Mouse (Mus musculus): ENCODE measurements around the gene Tcf7. TPM values are rescaled to one million over a fixed set of nuclear protein-coding genes. Genes with fewer than 3 reads are reported as not detected.

The Tcf7 gene
- polyA plus RNA-seq, 1 experiment from 2014 or later, result 1.0 TPM

GRCm38 (mm10) chr11:52292346-52292745 lies 9.5 kb upstream of the Tcf7 start:
- 57% methylated on average over 7 of the region's 7 CpGs for WGBS (ENCODE audit: insufficient replicate concordance)
- no peak overlapping the region for H3K4me3 ChIP-seq (ENCODE audit: low read depth, low read length)
- H3K27me3 ChIP-seq (ENCODE audit: control insufficient read depth, insufficient read depth, low read depth, low read length), result no peaks in the 10 kb centered on the region
- ATAC-seq (ENCODE audit: low read depth), result no peak
- H3K27ac ChIP-seq (ENCODE audit: low read length), result no peak overlapping the region
- no peak overlapping the region for H3K9ac ChIP-seq (ENCODE audit: low read depth, low read length)
- no peaks in the 10 kb centered on the region for H3K36me3 ChIP-seq (ENCODE audit: control insufficient read depth, insufficient read depth)
- H3K9me3 ChIP-seq (replicated peaks; ENCODE audit: control insufficient read depth, low read length), result no peaks in the 10 kb centered on the region
- H3K4me1 ChIP-seq (ENCODE audit: control insufficient read depth, low read depth, low read length), result no peaks in the 10 kb centered on the region
- H3K4me2 ChIP-seq (ENCODE audit: low read depth, low read length), result no peak overlapping the region

DNA sequence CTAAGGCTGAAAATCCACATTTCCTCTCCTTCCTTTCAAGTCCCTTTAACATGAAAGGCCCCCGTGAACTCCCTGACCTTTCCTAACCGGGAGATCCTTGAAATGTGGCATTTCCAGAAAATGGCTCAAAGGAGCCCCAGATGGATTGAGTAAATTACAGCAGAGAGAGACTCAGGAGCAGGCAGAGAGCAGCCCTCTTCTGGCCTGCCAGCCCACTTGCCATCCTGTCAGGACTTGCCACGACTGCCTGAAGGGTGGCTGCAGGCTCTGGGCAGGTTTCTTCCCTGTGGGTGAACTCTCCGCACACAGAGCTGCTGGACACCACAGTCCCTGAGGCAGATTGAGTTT lies 4.1 kb upstream of the Tcf7 start:
- H3K36me3 ChIP-seq (ENCODE audit: control insufficient read depth, insufficient read depth), result no peaks in the 10 kb centered on the region
- WGBS (ENCODE audit: insufficient replicate concordance), result 47% methylated on average over 4 of the region's 4 CpGs
- H3K4me1 ChIP-seq (ENCODE audit: control insufficient read depth, low read depth, low read length), result peaks cover 6% of the 10 kb centered on the region
- ATAC-seq (ENCODE audit: low read depth), result no peak
- no peak overlapping the region for H3K9ac ChIP-seq (ENCODE audit: low read depth, low read length)
- no peaks in the 10 kb centered on the region for H3K9me3 ChIP-seq (replicated peaks; ENCODE audit: control insufficient read depth, low read length)
- peaks cover 35% of the 10 kb centered on the region for H3K27me3 ChIP-seq (ENCODE audit: control insufficient read depth, insufficient read depth, low read depth, low read length)
- H3K4me3 ChIP-seq (ENCODE audit: low read depth, low read length), result no peak overlapping the region
- H3K27ac ChIP-seq (ENCODE audit: low read length), result no peak overlapping the region
- no peak overlapping the region for H3K4me2 ChIP-seq (ENCODE audit: low read depth, low read length)

DNA sequence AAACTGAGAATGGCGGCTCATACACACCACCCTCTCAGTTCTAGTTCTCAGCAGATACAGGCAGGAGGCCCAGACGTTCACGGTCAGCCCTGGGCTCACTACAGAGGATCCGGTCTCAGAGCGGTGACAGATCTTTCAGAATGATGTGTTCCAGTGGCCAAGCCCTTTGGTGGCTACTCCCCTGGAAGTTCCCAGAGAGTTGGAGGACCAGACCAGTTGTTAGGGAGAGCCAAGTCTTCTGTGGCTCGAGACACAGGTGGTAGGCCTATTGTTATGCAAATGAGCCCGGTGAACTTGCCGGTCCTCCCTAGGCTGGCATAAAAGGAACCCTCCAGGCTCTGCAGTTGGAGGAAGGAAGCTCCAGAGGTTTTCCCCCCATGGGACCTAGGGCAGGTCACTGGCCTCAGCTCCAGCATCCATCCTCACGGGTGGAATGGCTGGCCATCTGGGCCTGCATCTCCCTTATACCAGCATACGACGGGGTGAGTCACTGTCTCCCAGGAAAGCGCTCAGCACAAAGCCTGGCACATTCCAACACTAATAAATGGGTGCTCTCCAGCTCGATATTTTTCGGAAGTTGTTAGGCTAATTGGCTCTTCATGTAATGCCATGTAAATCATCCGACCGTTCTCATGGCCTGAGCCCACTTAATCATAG lies 3.6 kb upstream of the Tcf7 start:
- WGBS (ENCODE audit: insufficient replicate concordance), result 52% methylated on average over 16 of the region's 16 CpGs
- Histone ChIP-seq H3K4me3 (ENCODE audit: low read depth, low read length) (no peak overlapping the region), H3K4me1 (ENCODE audit: control insufficient read depth, low read depth, low read length) (peaks cover 6% of the 10 kb centered on the region), H3K36me3 (ENCODE audit: control insufficient read depth, insufficient read depth) (no peaks in the 10 kb centered on the region), H3K27me3 (ENCODE audit: control insufficient read depth, insufficient read depth, low read depth, low read length) (peaks cover 40% of the 10 kb centered on the region), H3K9me3 (replicated peaks; ENCODE audit: control insufficient read depth, low read length) (no peaks in the 10 kb centered on the region), H3K9ac (ENCODE audit: low read depth, low read length) (no peak overlapping the region), H3K4me2 (ENCODE audit: low read depth, low read length) (no peak overlapping the region), H3K27ac (ENCODE audit: low read length) (no peak overlapping the region)
- no peak for ATAC-seq (ENCODE audit: low read depth)

- peaks cover 6% of the 10 kb centered on the region for H3K4me1 ChIP-seq (ENCODE audit: control insufficient read depth, low read depth, low read length)
- H3K4me2 ChIP-seq (ENCODE audit: low read depth, low read length), result peak overlapping the region; percentile 85
- peaks cover 48% of the 10 kb centered on the region for H3K27me3 ChIP-seq (ENCODE audit: control insufficient read depth, insufficient read depth, low read depth, low read length)
- 12% methylated on average over 44 of the region's 44 CpGs for WGBS (ENCODE audit: insufficient replicate concordance)
- no peaks in the 10 kb centered on the region for H3K36me3 ChIP-seq (ENCODE audit: control insufficient read depth, insufficient read depth)
- peak; percentile 4; the same call in 1 of the 2 replicates for ATAC-seq (ENCODE audit: low read depth)
- no peak overlapping the region for H3K27ac ChIP-seq (ENCODE audit: low read length)
- no peaks in the 10 kb centered on the region for H3K9me3 ChIP-seq (replicated peaks; ENCODE audit: control insufficient read depth, low read length)
- peak overlapping the region; percentile 57 for H3K4me3 ChIP-seq (ENCODE audit: low read depth, low read length)
- no peak overlapping the region for H3K9ac ChIP-seq (ENCODE audit: low read depth, low read length)
These were observed 1.1 kb upstream of the Tcf7 start for GRCm38 (mm10) chr11:52283596-52284571.

DNA sequence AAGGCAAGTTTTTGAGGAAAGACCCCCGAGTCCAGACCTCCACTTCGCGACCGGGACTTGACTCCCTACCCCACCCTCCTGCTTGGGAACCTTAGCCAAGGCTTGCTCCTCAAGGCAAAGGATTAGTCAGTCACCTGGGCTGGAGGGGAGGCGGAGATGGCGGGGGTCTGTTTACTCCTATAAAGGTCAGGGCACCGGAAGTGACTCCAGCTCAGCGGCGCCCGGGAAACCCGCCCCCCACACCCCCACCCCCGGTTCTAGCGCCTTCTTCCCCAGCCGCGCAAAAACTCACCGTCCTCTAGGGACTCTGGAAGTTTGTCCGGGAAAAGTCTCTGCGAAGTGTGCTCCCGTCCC lies 417 bp downstream of the Tcf7 start:
- Histone ChIP-seq H3K4me2 (ENCODE audit: low read depth, low read length) (peak overlapping the region; percentile 85), H3K27me3 (ENCODE audit: control insufficient read depth, insufficient read depth, low read depth, low read length) (peaks cover 48% of the 10 kb centered on the region), H3K9me3 (replicated peaks; ENCODE audit: control insufficient read depth, low read length) (no peaks in the 10 kb centered on the region), H3K36me3 (ENCODE audit: control insufficient read depth, insufficient read depth) (no peaks in the 10 kb centered on the region), H3K9ac (ENCODE audit: low read depth, low read length) (peak overlapping the region; percentile 47; the same call in 1 of the 2 replicates), H3K27ac (ENCODE audit: low read length) (no peak overlapping the region), H3K4me3 (ENCODE audit: low read depth, low read length) (peak overlapping the region; percentile 57), H3K4me1 (ENCODE audit: control insufficient read depth, low read depth, low read length) (peaks cover 6% of the 10 kb centered on the region)
- no peak for ATAC-seq (ENCODE audit: low read depth)
- WGBS (ENCODE audit: insufficient replicate concordance), result 4% methylated on average over 19 of the region's 19 CpGs

DNA sequence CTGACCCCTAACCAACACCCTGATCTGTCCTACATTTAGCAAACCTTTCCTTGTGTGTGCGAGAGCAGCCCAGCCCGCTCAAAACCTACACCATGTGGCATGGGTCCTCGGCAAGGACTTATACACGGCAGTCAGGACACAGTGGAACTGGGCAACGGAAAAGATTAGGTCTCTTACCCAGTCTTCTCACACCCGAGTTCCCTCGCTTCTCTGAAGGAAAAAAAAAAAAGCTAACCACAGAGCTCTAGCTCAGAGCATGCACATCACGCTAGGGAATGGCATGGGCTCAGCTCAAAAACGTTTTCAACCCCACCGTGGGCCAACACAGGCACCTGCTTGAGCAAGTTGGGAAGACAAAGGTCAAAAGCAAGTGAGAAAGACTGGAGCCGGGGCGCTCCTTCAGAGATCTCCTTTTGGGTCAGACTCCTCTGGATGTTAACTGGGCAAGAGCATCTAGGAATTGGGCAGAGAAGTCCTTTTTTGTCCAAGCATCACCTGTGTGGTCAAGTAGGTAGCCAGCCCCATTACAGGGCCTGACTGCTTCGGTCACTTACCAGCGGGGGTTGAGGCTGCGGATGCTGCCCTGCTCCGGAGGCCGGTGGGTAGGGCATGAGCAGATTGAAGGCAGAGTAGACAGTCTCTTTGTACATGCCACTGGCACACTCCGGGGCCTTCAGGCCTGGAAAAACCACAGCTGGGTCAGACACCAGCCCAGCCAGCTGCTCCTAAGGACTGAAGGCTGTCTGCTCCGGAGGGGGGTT lies 1.1 kb downstream of the Tcf7 start:
- Histone ChIP-seq H3K27me3 (ENCODE audit: control insufficient read depth, insufficient read depth, low read depth, low read length) (peaks cover 48% of the 10 kb centered on the region), H3K4me3 (ENCODE audit: low read depth, low read length) (no peak overlapping the region), H3K27ac (ENCODE audit: low read length) (no peak overlapping the region), H3K36me3 (ENCODE audit: control insufficient read depth, insufficient read depth) (no peaks in the 10 kb centered on the region), H3K4me2 (ENCODE audit: low read depth, low read length) (no peak overlapping the region; the same call in 1 of the 2 replicates), H3K9ac (ENCODE audit: low read depth, low read length) (no peak overlapping the region), H3K4me1 (ENCODE audit: control insufficient read depth, low read depth, low read length) (peaks cover 6% of the 10 kb centered on the region), H3K9me3 (replicated peaks; ENCODE audit: control insufficient read depth, low read length) (no peaks in the 10 kb centered on the region)
- ATAC-seq (ENCODE audit: low read depth), result no peak
- 49% methylated on average over 19 of the region's 19 CpGs for WGBS (ENCODE audit: insufficient replicate concordance)

GRCm38 (mm10) chr11:52280566-52281455 lies 2.0 kb downstream of the Tcf7 start:
- no peak overlapping the region for H3K9ac ChIP-seq (ENCODE audit: low read depth, low read length)
- ATAC-seq (ENCODE audit: low read depth), result no peak
- no peak overlapping the region for H3K4me3 ChIP-seq (ENCODE audit: low read depth, low read length)
- H3K4me1 ChIP-seq (ENCODE audit: control insufficient read depth, low read depth, low read length), result peaks cover 6% of the 10 kb centered on the region
- H3K9me3 ChIP-seq (replicated peaks; ENCODE audit: control insufficient read depth, low read length), result no peaks in the 10 kb centered on the region
- no peaks in the 10 kb centered on the region for H3K36me3 ChIP-seq (ENCODE audit: control insufficient read depth, insufficient read depth)
- no peak overlapping the region for H3K27ac ChIP-seq (ENCODE audit: low read length)
- 70% methylated on average over 11 of the region's 11 CpGs for WGBS (ENCODE audit: insufficient replicate concordance)
- H3K4me2 ChIP-seq (ENCODE audit: low read depth, low read length), result no peak overlapping the region
- H3K27me3 ChIP-seq (ENCODE audit: control insufficient read depth, insufficient read depth, low read depth, low read length), result peaks cover 48% of the 10 kb centered on the region

DNA sequence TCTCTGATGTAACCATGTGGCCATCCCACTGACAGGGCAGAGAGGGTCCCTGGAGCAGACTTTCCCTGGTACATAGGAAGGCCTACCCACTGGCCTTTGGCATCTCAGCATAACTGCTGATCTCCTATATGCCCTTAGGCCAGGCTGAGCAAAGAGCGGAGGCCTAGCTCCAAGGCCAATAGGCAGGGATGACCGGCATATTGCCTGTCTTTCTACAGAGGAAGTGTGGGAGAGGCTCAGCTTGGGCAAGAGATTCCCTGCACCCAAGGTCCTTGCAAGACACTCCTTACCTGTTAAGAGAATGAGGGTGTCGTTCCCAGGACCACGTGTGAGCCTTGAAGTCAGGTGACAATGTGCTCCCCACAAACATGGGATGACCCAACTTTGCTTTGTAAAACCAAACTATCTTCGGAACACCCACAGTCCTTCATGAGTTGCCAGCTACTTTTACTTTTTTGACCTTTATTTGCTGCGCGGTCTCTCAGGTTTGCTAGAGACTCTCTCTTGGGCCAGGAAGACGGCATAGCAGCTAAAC lies 3.1 kb downstream of the Tcf7 start:
- no peak overlapping the region for H3K27ac ChIP-seq (ENCODE audit: low read length)
- H3K36me3 ChIP-seq (ENCODE audit: control insufficient read depth, insufficient read depth), result no peaks in the 10 kb centered on the region
- H3K4me1 ChIP-seq (ENCODE audit: control insufficient read depth, low read depth, low read length), result peaks cover 6% of the 10 kb centered on the region
- no peak overlapping the region for H3K9ac ChIP-seq (ENCODE audit: low read depth, low read length)
- no peak for ATAC-seq (ENCODE audit: low read depth)
- 79% methylated on average over 8 of the region's 8 CpGs for WGBS (ENCODE audit: insufficient replicate concordance)
- no peak overlapping the region for H3K4me3 ChIP-seq (ENCODE audit: low read depth, low read length)
- peaks cover 41% of the 10 kb centered on the region for H3K27me3 ChIP-seq (ENCODE audit: control insufficient read depth, insufficient read depth, low read depth, low read length)
- no peak overlapping the region for H3K4me2 ChIP-seq (ENCODE audit: low read depth, low read length)
- no peaks in the 10 kb centered on the region for H3K9me3 ChIP-seq (replicated peaks; ENCODE audit: control insufficient read depth, low read length)

Data from liver, embryonic 16.5 days (tissue).